Mouse (Mus musculus) erythroblast, embryonic 14.5 days (primary cell): Measurements from ENCODE around the gene Golga4.

Source experiments
- GATA1 ChIP-seq: IDR thresholded peaks from 2 replicates; pipeline ENCODE4 v1.6.1; 2012; ENCODE audit warnings: low read length, inconsistent platforms, mixed read lengths
- TAL1 ChIP-seq: IDR thresholded peaks from 3 replicates; pipeline ENCODE4 v1.6.1; 2012; ENCODE audit warnings: low read length, inconsistent platforms, mixed read lengths

- TF ChIP-seq TAL1 (no peak), GATA1 (no peak)
These were observed 18.4 kb upstream of the Golga4 start for GRCm38 (mm10) chr9:118487636-118488035.
